Mouse (Mus musculus) intestine, embryonic 15.5 days (tissue): ENCODE measurements around the gene Prps1l1. TPM values are rescaled to one million over a fixed set of nuclear protein-coding genes. Genes with fewer than 3 reads are reported as not detected.

ENCODE experiments used
- ATAC-seq: fragments of 200-750 bp; cut with Nextera tagmentation; 2 replicates; pipeline ENCODE4 v1.8.0; 2017; ENCODE audit warnings: moderate TSS enrichment, moderate library complexity
- H3K27ac ChIP-seq: fragments of 300-500 bp; sonication (generic); 2 replicates; pipeline ENCODE4 v1.5.1; 2015; ENCODE audit warnings: mild to moderate bottlenecking, inconsistent platforms
- H3K27me3 ChIP-seq: fragments of 300-500 bp; sonication (generic); replicated peaks from 2 replicates; pipeline ENCODE4 v1.6.1; 2015; ENCODE audit warnings: inconsistent platforms
- H3K36me3 ChIP-seq: fragments of 300-500 bp; sonication (generic); 2 replicates; pipeline ENCODE4 v1.6.1; 2015; ENCODE audit warnings: inconsistent platforms
- H3K4me1 ChIP-seq: fragments of 300-500 bp; sonication (generic); replicated peaks from 2 replicates; pipeline ENCODE4 v1.6.1; 2015; ENCODE audit warnings: inconsistent platforms
- H3K4me2 ChIP-seq: fragments of 300-500 bp; sonication (generic); replicated peaks from 2 replicates; pipeline ENCODE4 v1.6.1; 2015; ENCODE audit warnings: mild to moderate bottlenecking, inconsistent platforms
- H3K4me3 ChIP-seq: fragments of 300-500 bp; sonication (generic); replicated peaks from 2 replicates; pipeline ENCODE4 v1.5.1; 2015; ENCODE audit warnings: inconsistent platforms
- H3K9ac ChIP-seq: fragments of 300-500 bp; sonication (generic); 2 replicates; pipeline ENCODE4 v1.6.1; 2015; ENCODE audit warnings: inconsistent platforms
- H3K9me3 ChIP-seq: fragments of 300-500 bp; sonication (generic); 2 replicates; pipeline ENCODE4 v1.6.1; 2016; ENCODE audit warnings: inconsistent platforms
- WGBS: fragments of 180-500 bp; shearing (Covaris S2); methylation state at CpG from one replicate; pipeline ENCODE4 v1.1.7; 2015; 5-methylcytosine and 5-hydroxymethylcytosine counted together
- polyA plus RNA-seq: library from polyadenylated mRNA; unstranded; fragments of >200 nt; fragmentation: Nextera tagmentation; extraction: Ambion mirVana; gene quantifications from 2 replicates; pipeline ENCODE4 v1.2.1, GENCODE M21; 2015

The Prps1l1 gene
- not detected in 2 replicates for polyA plus RNA-seq

DNA sequence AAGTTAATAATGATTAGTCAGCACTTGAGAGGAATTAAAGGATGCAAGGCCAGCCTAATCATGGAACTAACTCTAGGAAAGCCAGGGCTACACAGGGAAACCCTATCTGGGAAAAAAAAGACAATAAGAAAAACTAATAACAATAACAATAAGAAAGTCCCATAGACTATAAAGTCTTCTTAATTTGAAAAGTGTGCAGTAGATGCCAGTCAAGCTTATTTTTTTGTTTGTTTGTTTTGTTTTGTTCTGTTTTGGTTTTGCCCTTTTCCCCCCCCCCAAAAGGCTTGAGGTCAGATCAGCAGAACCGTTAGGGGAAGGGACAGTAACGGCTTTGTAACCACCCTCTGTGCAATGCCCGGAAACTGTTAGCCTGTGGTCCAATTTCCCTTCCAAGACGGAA lies at the start of gene Prps1l1:
TSS of gene Prps1l1 (plus strand) at position 301 of the 400 bp plus-strand sequence.
- H3K4me3 ChIP-seq: no peak within 1 kb of the TSS
- no peaks in the 10 kb centered on the region for H3K36me3 ChIP-seq
- no peak within 1 kb of the TSS for H3K9ac ChIP-seq
- WGBS: 87% methylated on average over 4 of the region's 4 CpGs
- no peaks in the 10 kb centered on the region for H3K27me3 ChIP-seq
- H3K27ac ChIP-seq: no peak within 1 kb of the TSS
- ATAC-seq: no peak
- H3K4me2 ChIP-seq: no peak within 1 kb of the TSS
- no peaks in the 10 kb centered on the region for H3K4me1 ChIP-seq
- H3K9me3 ChIP-seq: no peaks in the 10 kb centered on the region

DNA sequence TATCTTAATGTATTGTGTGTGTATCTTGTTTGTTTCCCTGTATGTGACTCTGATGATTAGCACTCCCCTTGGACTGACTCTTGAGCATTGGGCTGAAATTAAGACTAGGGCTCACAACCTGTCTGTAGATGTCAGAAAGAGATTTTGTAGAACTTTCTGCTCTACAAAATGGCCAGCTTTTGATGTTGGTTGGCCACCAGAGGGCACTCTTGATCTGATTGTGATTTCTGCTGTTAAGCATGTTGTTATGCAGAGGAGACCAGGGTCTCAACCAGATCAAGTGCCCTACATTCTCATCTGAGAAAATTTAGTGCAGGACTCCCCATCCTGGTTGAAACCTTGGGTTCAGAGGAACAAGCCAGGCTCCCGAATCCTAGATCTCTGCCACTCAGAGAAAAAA lies 46.6 kb upstream of the Prps1l1 start:
- Histone ChIP-seq H3K9ac (no peak overlapping the region), H3K4me3 (no peak overlapping the region), H3K4me2 (no peak overlapping the region), H3K4me1 (no peaks in the 10 kb centered on the region), H3K27me3 (no peaks in the 10 kb centered on the region), H3K36me3 (no peaks in the 10 kb centered on the region), H3K27ac (no peak overlapping the region), H3K9me3 (no peaks in the 10 kb centered on the region)
- 100% methylated on average over 1 of the region's 1 CpGs for WGBS
- ATAC-seq: no peak

DNA sequence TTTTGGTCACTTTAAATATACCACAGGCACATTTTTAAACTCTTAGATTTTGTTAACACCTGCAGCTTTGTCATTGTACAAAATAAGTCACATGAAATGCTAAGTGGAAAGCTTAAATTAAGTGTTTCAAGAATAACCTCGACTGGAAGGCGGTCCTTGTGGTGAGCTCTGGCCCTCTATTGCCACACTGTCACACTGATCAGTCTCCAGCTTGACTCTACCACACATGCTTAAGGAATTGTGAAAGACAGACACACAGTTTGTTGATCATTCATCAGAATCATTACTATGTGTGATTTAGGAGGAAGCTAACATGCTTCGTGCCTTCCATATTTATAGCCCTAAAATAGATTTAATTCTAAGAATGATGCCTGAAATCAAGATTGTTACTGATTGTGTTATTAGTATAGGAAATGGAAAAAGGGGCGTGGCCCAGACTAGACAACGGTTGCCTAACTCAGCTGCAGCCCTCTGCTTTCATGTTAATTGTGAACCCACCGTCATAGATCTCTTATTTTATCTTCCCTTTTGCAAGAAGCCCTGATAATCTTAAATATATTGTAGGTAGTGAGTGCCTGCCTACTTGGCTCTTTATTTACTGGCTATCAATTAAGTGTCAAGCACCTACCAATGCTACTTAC lies 35.4 kb upstream of the Prps1l1 start:
- Histone ChIP-seq H3K9me3 (no peaks in the 10 kb centered on the region), H3K27me3 (no peaks in the 10 kb centered on the region), H3K9ac (no peak overlapping the region), H3K36me3 (no peaks in the 10 kb centered on the region), H3K4me2 (no peak overlapping the region), H3K27ac (no peak overlapping the region), H3K4me1 (no peaks in the 10 kb centered on the region), H3K4me3 (no peak overlapping the region)
- no peak for ATAC-seq
- 74% methylated on average over 6 of the region's 6 CpGs for WGBS

DNA sequence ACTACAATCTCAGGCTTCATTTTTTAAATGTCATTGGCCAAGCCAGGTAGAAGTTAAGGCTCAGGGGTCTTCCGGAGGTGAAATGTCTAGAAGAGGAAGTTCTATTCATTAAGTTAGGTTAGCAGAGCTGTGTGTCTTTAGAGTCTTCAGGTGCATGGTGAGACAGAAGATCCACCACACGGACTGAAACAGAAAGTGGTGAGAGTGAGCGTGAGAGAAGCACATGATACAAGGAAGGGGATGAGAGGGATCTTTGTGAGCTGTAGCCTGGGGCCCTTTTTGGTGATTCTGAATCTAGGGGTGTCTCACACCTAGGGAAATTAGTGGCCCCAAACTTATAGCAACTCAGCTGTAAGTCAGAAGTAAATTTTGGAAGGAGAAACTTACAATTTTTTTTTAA lies 8.6 kb upstream of the Prps1l1 start:
- Histone ChIP-seq H3K9ac (no peak overlapping the region), H3K36me3 (no peaks in the 10 kb centered on the region), H3K4me1 (no peaks in the 10 kb centered on the region), H3K27me3 (no peaks in the 10 kb centered on the region), H3K27ac (no peak overlapping the region), H3K4me3 (no peak overlapping the region), H3K4me2 (no peak overlapping the region), H3K9me3 (no peaks in the 10 kb centered on the region)
- 83% methylated on average over 3 of the region's 3 CpGs for WGBS
- no peak for ATAC-seq

DNA sequence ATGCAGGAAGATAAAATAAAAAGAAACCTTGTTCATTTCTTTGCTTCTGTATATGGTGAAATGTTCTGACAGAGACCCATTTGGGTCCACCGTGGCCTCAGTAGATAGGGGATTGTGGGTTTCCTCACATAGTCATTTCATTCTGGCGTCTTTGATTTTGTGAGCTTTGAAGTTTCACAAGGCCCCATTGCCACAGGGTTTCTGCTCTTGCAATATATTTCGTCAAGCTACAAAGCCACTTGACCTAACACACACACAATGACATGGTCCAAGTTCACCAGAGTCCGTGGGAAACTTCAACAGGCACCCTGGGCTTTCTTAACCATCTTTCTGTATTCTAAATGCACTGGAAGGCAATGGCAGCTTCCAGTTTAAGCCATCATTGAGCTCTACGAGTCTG lies 1.3 kb downstream of the Prps1l1 start:
- Histone ChIP-seq H3K36me3 (no peaks in the 10 kb centered on the region), H3K9ac (no peak overlapping the region), H3K4me1 (no peaks in the 10 kb centered on the region), H3K27me3 (no peaks in the 10 kb centered on the region), H3K4me2 (no peak overlapping the region), H3K9me3 (no peaks in the 10 kb centered on the region), H3K4me3 (no peak overlapping the region), H3K27ac (no peak overlapping the region)
- 90% methylated on average over 5 of the region's 5 CpGs for WGBS
- no peak for ATAC-seq

DNA sequence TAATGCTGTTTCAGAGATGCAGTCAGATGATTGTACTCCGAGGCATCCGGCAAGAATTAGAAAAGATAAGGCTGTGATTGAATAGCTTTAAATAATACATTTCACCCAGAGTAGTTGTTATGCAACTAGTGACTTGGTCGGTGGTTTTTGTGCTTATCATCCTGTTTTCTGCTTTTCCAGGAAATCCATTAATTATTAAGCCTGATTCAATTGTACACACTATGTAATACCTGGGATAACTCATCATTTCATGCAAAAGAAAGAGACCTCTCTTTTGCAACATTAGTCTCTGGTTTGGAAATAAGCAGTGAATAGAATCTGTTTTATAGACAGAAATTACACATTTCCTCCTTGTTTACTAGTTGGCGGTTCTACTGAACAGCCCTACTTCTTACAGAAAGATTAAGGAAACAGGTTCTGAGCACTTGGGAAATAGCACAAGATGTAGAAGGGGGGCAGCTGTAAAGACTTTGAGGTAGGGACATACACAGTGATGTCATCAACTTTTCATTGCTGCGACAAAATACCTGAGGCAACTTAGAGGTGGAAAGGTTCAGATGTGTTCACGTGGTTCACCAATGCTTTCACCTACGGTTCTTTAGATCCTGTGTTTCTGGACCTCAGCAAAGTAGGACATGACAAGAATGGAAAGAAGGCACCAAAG lies 5.1 kb downstream of the Prps1l1 start:
- ATAC-seq: peak; percentile 51; the same call in 1 of the 2 replicates
- Histone ChIP-seq H3K4me2 (no peak overlapping the region), H3K27me3 (no peaks in the 10 kb centered on the region), H3K4me3 (no peak overlapping the region), H3K27ac (no peak overlapping the region), H3K36me3 (no peaks in the 10 kb centered on the region), H3K4me1 (no peaks in the 10 kb centered on the region), H3K9me3 (no peaks in the 10 kb centered on the region), H3K9ac (no peak overlapping the region)
- 75% methylated on average over 7 of the region's 7 CpGs for WGBS

DNA sequence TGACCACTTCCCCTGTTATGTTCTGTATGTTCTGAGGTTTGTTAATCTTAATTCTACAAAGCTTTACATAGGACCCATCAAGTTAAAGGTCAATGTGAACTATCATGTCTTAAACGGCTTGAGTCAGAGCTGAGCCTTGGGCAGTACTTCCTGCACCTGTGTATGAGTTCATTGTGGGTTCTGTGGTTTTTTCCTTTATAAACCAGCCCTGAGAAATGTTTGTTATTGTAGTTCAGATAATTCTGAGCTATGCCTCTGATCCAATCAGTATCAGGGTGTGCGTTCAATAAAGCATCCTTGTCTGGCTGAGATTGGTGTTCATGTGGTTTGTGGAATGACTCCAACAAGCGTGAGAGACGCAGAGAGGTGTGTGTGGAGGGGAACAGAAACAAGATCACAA lies 5.8 kb downstream of the Prps1l1 start:
- no peaks in the 10 kb centered on the region for H3K36me3 ChIP-seq
- no peaks in the 10 kb centered on the region for H3K4me1 ChIP-seq
- no peak for ATAC-seq
- no peaks in the 10 kb centered on the region for H3K9me3 ChIP-seq
- no peak overlapping the region for H3K27ac ChIP-seq
- WGBS: 86% methylated on average over 4 of the region's 4 CpGs
- H3K9ac ChIP-seq: no peak overlapping the region
- no peak overlapping the region for H3K4me2 ChIP-seq
- no peak overlapping the region for H3K4me3 ChIP-seq
- H3K27me3 ChIP-seq: no peaks in the 10 kb centered on the region

DNA sequence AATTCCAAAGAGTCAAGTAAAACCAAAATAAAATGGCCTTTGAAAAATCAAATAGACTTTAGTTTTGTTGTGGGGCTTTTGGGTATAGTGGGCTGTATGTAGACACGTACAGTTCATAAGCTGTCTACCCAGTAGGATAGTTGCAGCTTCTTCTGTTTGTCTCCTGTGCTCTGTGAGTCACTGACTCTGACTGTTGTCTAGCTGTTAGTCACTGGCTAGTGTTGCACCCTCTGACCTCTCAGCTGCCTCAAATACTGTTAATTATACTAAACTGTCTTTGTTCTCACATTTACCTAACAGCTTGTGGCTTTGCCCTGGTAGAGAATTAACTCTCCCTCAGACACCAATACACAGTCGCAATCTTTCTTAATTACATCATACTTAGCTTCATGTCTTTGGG lies 7.3 kb downstream of the Prps1l1 start:
- Histone ChIP-seq H3K9me3 (no peaks in the 10 kb centered on the region), H3K4me1 (no peaks in the 10 kb centered on the region), H3K4me2 (no peak overlapping the region), H3K4me3 (no peak overlapping the region), H3K27ac (no peak overlapping the region), H3K9ac (no peak overlapping the region), H3K27me3 (no peaks in the 10 kb centered on the region), H3K36me3 (no peaks in the 10 kb centered on the region)
- WGBS: 89% methylated on average over 2 of the region's 2 CpGs
- no peak for ATAC-seq

DNA sequence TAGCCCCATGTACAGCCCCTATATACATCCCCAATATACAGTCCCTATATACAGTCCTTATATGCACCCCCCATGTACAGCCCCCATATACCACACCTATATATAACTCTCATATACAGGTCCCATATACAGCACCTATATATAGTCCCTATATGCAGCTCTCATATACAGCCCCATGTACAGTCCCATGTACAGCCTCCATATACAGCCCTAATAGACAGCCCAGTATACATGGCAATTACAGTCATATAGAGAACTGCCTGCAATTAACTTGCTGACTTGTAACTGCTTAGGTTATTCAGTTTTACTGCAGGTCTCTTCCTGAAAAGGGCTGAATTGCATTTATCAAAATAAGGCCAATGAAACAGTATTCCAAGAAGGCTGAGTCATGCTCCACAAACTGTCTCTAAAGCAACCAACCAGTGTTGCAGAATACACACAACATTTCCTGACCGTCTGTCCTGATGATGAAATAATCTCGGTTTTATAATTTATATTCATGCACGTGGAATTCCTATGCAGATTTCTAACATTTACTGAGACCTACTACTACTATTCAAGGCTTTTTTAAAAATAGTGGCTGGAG lies 13.1 kb downstream of the Prps1l1 start:
- Histone ChIP-seq H3K36me3 (no peaks in the 10 kb centered on the region), H3K9ac (no peak overlapping the region), H3K4me1 (no peaks in the 10 kb centered on the region), H3K4me3 (no peak overlapping the region), H3K9me3 (no peaks in the 10 kb centered on the region), H3K27me3 (no peaks in the 10 kb centered on the region), H3K4me2 (no peak overlapping the region), H3K27ac (no peak overlapping the region)
- ATAC-seq: peak; percentile 73
- WGBS: 81% methylated on average over 3 of the region's 3 CpGs

DNA sequence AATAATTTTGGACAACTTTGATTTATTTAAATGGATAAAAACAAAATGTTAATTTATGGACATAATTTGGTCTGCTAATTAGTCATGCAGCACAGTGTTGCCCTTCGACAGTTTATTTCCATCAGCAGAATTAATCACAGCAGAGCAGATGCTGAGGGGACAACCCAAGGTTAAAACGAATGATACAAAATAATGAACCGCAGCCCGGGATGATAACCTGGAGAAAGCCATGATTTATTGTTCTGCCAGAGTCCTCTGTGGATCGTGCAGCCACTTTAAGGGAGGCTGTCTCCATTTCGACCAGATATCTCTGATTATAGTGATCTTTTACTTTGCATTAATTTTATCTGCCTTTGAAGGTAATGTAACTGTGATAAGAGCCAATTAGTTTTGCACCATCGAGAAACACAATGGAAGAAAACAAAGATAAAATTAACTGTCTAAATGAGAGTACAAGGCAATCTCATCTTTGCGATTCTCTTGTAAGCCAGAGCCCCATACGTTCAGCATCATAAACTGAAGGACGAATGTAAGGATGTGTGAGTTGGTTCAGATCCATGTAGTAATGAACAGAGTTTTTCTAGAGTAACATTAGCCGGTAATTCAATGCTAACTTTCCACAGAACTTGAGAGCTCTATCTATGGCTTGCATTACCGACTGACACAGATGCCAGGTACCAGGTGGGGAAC lies 14.4 kb downstream of the Prps1l1 start:
- Histone ChIP-seq H3K4me2 (no peak overlapping the region), H3K9me3 (no peaks in the 10 kb centered on the region), H3K9ac (no peak overlapping the region), H3K36me3 (no peaks in the 10 kb centered on the region), H3K4me1 (no peaks in the 10 kb centered on the region), H3K27me3 (no peaks in the 10 kb centered on the region), H3K27ac (no peak overlapping the region), H3K4me3 (no peak overlapping the region)
- ATAC-seq: no peak
- 78% methylated on average over 12 of the region's 12 CpGs for WGBS

DNA sequence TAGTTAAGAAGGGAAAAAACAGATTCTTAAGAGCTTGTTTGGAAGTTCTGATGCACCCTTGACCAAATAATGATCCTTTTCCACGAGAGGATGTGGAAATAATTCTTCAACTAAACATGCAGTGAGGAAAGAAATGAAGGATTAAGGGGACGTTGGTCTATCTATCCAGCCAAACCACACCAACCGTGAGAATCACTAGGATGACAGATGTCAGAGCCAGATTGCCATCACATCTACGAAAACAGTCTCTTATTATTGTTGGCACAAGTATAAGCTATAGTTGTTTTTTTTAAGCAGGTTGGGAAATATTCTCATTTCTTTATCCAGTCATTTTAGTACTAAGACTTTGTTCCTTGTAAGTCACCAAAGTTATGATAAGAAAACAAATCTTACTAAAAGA lies 15.8 kb downstream of the Prps1l1 start:
- no peaks in the 10 kb centered on the region for H3K27me3 ChIP-seq
- H3K36me3 ChIP-seq: no peaks in the 10 kb centered on the region
- no peak overlapping the region for H3K4me2 ChIP-seq
- H3K4me1 ChIP-seq: no peaks in the 10 kb centered on the region
- H3K9ac ChIP-seq: no peak overlapping the region
- H3K9me3 ChIP-seq: no peaks in the 10 kb centered on the region
- H3K27ac ChIP-seq: no peak overlapping the region
- H3K4me3 ChIP-seq: no peak overlapping the region
- 67% methylated on average over 4 of the region's 4 CpGs for WGBS
- ATAC-seq: no peak

DNA sequence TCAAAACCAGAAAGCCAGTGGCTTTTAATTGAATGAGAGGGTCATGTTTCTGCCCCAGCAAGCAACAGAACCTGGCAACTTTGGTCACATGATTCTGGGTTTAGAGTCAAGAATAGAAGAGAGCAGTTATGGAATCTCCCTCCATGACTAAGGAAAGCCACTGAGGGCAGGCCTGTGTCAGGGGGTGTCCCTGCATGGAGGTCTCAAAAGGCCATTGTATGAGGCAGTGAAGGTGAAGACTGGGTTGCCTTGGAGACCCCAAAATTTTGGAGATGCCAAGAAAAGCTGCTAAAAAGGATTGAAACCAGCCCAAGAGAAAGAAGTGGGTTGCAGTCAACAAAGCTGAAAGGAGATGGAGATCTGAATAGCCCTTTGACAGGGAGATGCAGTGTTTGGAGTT lies 21.2 kb downstream of the Prps1l1 start:
- Histone ChIP-seq H3K9ac (no peak overlapping the region), H3K27ac (no peak overlapping the region), H3K4me1 (no peaks in the 10 kb centered on the region), H3K9me3 (no peaks in the 10 kb centered on the region), H3K4me2 (no peak overlapping the region), H3K27me3 (no peaks in the 10 kb centered on the region), H3K36me3 (no peaks in the 10 kb centered on the region), H3K4me3 (no peak overlapping the region)
- no peak for ATAC-seq
